Mouse (Mus musculus): Measurements from ENCODE around the gene Smim14.

- no peak for TF ChIP-seq CTCF (IDR thresholded peaks at IDR 0.05; ENCODE audit: insufficient read depth, low read depth, low read length)
- TF ChIP-seq POLR2A (IDR thresholded peaks at IDR 0.05; ENCODE audit: insufficient read depth, low read depth, low read length) = no peak
Observed at GRCm38 (mm10) chr5:65424215-65424614, 112.8 kb downstream of the Smim14 start.

Data from olfactory bulb, adult 2 months (tissue).